Mouse (Mus musculus) limb, embryonic 14.5 days (tissue): Measurements from ENCODE around the gene 6330409D20Rik. TPM values are rescaled to one million over a fixed set of nuclear protein-coding genes. Genes with fewer than 3 reads are reported as not detected.

Experiments
- ATAC-seq: fragments of 200-750 bp; cut with Nextera tagmentation; 2 replicates; pipeline ENCODE4 v1.8.0; 2017; ENCODE audit warnings: low read depth, moderate number of reproducible peaks, moderate TSS enrichment; ENCODE audit not compliant: low FRiP score
- DNase-seq: peaks from one replicate; pipeline ENCODE4 v3.0.0-alpha.2; 2015; ENCODE audit warnings: low spot score
- H3K27ac ChIP-seq: fragments of 300-500 bp; sonication (generic); replicated peaks from 2 replicates; pipeline ENCODE4 v1.5.1; 2014; ENCODE audit warnings: low read depth, mild to moderate bottlenecking, low read length, moderate library complexity, mixed read lengths
- H3K27me3 ChIP-seq: fragments of 300-500 bp; sonication (generic); 2 replicates; pipeline ENCODE4 v1.6.1; 2014; ENCODE audit warnings: low read length, mixed read lengths; ENCODE audit not compliant: control insufficient read depth, insufficient read depth
- H3K36me3 ChIP-seq: fragments of 300-500 bp; sonication (generic); 2 replicates; pipeline ENCODE4 v1.6.1; 2014; ENCODE audit warnings: mild to moderate bottlenecking, low read length, moderate library complexity, mixed read lengths; ENCODE audit not compliant: control insufficient read depth, insufficient read depth
- H3K4me1 ChIP-seq: fragments of 300-500 bp; sonication (generic); 2 replicates; pipeline ENCODE4 v1.6.1; 2014; ENCODE audit warnings: antibody characterized with exemption, low read length, mixed read lengths; ENCODE audit not compliant: control insufficient read depth, insufficient read depth
- H3K4me2 ChIP-seq: fragments of 300-500 bp; sonication (generic); replicated peaks from 2 replicates; pipeline ENCODE4 v1.6.1; 2014; ENCODE audit warnings: low read depth, mild to moderate bottlenecking, low read length, moderate library complexity; ENCODE audit not compliant: severe bottlenecking
- H3K4me3 ChIP-seq: fragments of 300-500 bp; sonication (generic); replicated peaks from 2 replicates; pipeline ENCODE4 v1.5.1; 2014; ENCODE audit warnings: low read length
- H3K9ac ChIP-seq: fragments of 300-500 bp; sonication (generic); 2 replicates; pipeline ENCODE4 v1.6.1; 2014; ENCODE audit warnings: mild to moderate bottlenecking, low read depth, low read length, moderate library complexity; ENCODE audit not compliant: severe bottlenecking
- H3K9me3 ChIP-seq: fragments of 300-500 bp; sonication (generic); 2 replicates; pipeline ENCODE4 v1.6.1; 2016; ENCODE audit warnings: low read length; ENCODE audit not compliant: control insufficient read depth
- POLR2A ChIP-seq: fragments of 200-500 bp; IDR thresholded peaks from 2 replicates; pipeline ENCODE4 v1.8.0; 2012; ENCODE audit warnings: inconsistent platforms, mild to moderate bottlenecking, moderate library complexity, borderline replicate concordance; ENCODE audit not compliant: insufficient read depth, insufficient read length; ENCODE audit errors: extremely low read depth
- WGBS: fragments of 180-500 bp; shearing (Covaris S2); extraction: QIAGEN DNeasy Blood & Tissue Kit; methylation state at CpG from one replicate; pipeline ENCODE4 v1.1.7; 2014; 5-methylcytosine and 5-hydroxymethylcytosine counted together
- polyA plus RNA-seq, 2 experiments: library from polyadenylated mRNA; depleted of rRNA in 1 of 2; stranded (reverse) in 1 of 2; unstranded in 1 of 2; fragments of >200 nt; fragmentation: Nextera tagmentation in 1 of 2; extraction: Ambion mirVana in 1 of 2; gene quantifications; 2 replicates each; pipeline versions ENCODE4 v1.2.1 to v1.2.3; 2012 to 2014

6330409D20Rik gene
- polyA plus RNA-seq, 2 experiments: 0.14 TPM; not detected in 1

GRCm38 (mm10) chr2:32763353-32763752, 22.5 kb upstream of the 6330409D20Rik start:
- Histone ChIP-seq H3K27me3 (no peaks in the 10 kb centered on the region), H3K4me3 (no peak overlapping the region), H3K36me3 (peaks cover 34% of the 10 kb centered on the region), H3K9me3 (no peaks in the 10 kb centered on the region), H3K4me1 (no peaks in the 10 kb centered on the region; the same call in 1 of the 2 replicates), H3K27ac (no peak overlapping the region), H3K4me2 (no peak overlapping the region), H3K9ac (no peak overlapping the region)
- WGBS: 82% methylated on average over 3 of the region's 3 CpGs
- TF ChIP-seq POLR2A: no peak
- DNase-seq (no peak), ATAC-seq (no peak)

- Histone ChIP-seq H3K9ac (no peak overlapping the region), H3K27me3 (no peaks in the 10 kb centered on the region), H3K4me2 (no peak overlapping the region), H3K4me1 (peaks cover 2% of the 10 kb centered on the region; the same call in 1 of the 2 replicates), H3K4me3 (no peak overlapping the region), H3K36me3 (peaks cover 34% of the 10 kb centered on the region), H3K9me3 (no peaks in the 10 kb centered on the region), H3K27ac (no peak overlapping the region)
- DNase-seq (no peak), ATAC-seq (no peak)
- 85% methylated on average over 4 of the region's 4 CpGs for WGBS
- no peak for TF ChIP-seq POLR2A
Measured at GRCm38 (mm10) chr2:32761859-32762258, 21.0 kb upstream of the 6330409D20Rik start.

GRCm38 (mm10) chr2:32761361-32761760, 20.5 kb upstream of the 6330409D20Rik start:
- H3K36me3 ChIP-seq: peaks cover 34% of the 10 kb centered on the region
- H3K27ac ChIP-seq: no peak overlapping the region
- peaks cover 2% of the 10 kb centered on the region; the same call in 1 of the 2 replicates for H3K4me1 ChIP-seq
- DNase-seq (no peak), ATAC-seq (no peak)
- 87% methylated on average over 14 of the region's 14 CpGs for WGBS
- no peak overlapping the region for H3K4me3 ChIP-seq
- no peak overlapping the region for H3K4me2 ChIP-seq
- no peak overlapping the region for H3K9ac ChIP-seq
- no peak for TF ChIP-seq POLR2A
- no peaks in the 10 kb centered on the region for H3K9me3 ChIP-seq
- no peaks in the 10 kb centered on the region for H3K27me3 ChIP-seq

GRCm38 (mm10) chr2:32759001-32759400, 18.2 kb upstream of the 6330409D20Rik start:
- no peak overlapping the region for H3K9ac ChIP-seq
- WGBS: 91% methylated on average over 2 of the region's 2 CpGs

GRCm38 (mm10) chr2:32758503-32758902, 17.7 kb upstream of the 6330409D20Rik start:
- ATAC-seq: no peak
- H3K27me3 ChIP-seq: no peaks in the 10 kb centered on the region
- H3K27ac ChIP-seq: no peak overlapping the region
- H3K4me1 ChIP-seq: peaks cover 2% of the 10 kb centered on the region; the same call in 1 of the 2 replicates
- H3K9me3 ChIP-seq: no peaks in the 10 kb centered on the region
- no peak overlapping the region for H3K4me2 ChIP-seq
- H3K36me3 ChIP-seq: peaks cover 40% of the 10 kb centered on the region
- 73% methylated on average over 8 of the region's 8 CpGs for WGBS
- no peak overlapping the region for H3K4me3 ChIP-seq
- TF ChIP-seq POLR2A: no peak
- H3K9ac ChIP-seq: 0 out of 2 replicates have a peak overlapping the region, but pooled peaks have one; percentile 16
- no peak for DNase-seq

More at GRCm38 (mm10) chr2:32759001-32759400, 18.2 kb upstream of the 6330409D20Rik start:
- Histone ChIP-seq H3K4me1 (peaks cover 2% of the 10 kb centered on the region; the same call in 1 of the 2 replicates), H3K27ac (no peak overlapping the region), H3K9me3 (no peaks in the 10 kb centered on the region), H3K4me3 (no peak overlapping the region), H3K4me2 (no peak overlapping the region), H3K27me3 (no peaks in the 10 kb centered on the region), H3K36me3 (peaks cover 40% of the 10 kb centered on the region)
- no peak for TF ChIP-seq POLR2A
- DNase-seq: no peak
- ATAC-seq: no peak
